Mouse (Mus musculus): Measurements from ENCODE around the gene Thsd7b. TPM values are rescaled to one million over a fixed set of nuclear protein-coding genes. Genes with fewer than 3 reads are reported as not detected.
"Not testable (repeated sequence)": the region's sequence is repeated elsewhere in the genome, so short reads cannot be mapped to it uniquely, and the experiment has no call there.

The Thsd7b gene
- polyA plus RNA-seq, 1 experiment: not detected

- Histone ChIP-seq H3K4me3 (ENCODE audit: insufficient read depth, low read length) (no peak overlapping the region), H3K4me1 (ENCODE audit: control insufficient read depth, insufficient read depth, low read length) (no peaks in the 10 kb centered on the region), H3K27ac (ENCODE audit: insufficient read depth, low read depth, low read length) (no peak overlapping the region)
- TF ChIP-seq POLR2A (IDR thresholded peaks at IDR 0.05; ENCODE audit: borderline replicate concordance, low read depth, low read length) (no peak), CTCF (IDR thresholded peaks at IDR 0.05; ENCODE audit: low read depth, low read length) (no peak)
Measured at GRCm38 (mm10) chr1:130112580-130113314, 839.6 kb downstream of the Thsd7b start.

- Histone ChIP-seq H3K27ac (ENCODE audit: insufficient read depth, low read depth, low read length) (no peak overlapping the region), H3K4me1 (ENCODE audit: control insufficient read depth, insufficient read depth, low read length) (no peaks in the 10 kb centered on the region), H3K4me3 (ENCODE audit: insufficient read depth, low read length) (no peak overlapping the region)
- TF ChIP-seq CTCF (IDR thresholded peaks at IDR 0.05; ENCODE audit: low read depth, low read length) (no peak), POLR2A (IDR thresholded peaks at IDR 0.05; ENCODE audit: borderline replicate concordance, low read depth, low read length) (no peak)
Measured at GRCm38 (mm10) chr1:130113549-130113948, 840.4 kb downstream of the Thsd7b start.

- TF ChIP-seq CTCF (IDR thresholded peaks at IDR 0.05; ENCODE audit: low read depth, low read length) (no peak), POLR2A (IDR thresholded peaks at IDR 0.05; ENCODE audit: borderline replicate concordance, low read depth, low read length) (no peak)
- H3K4me3 ChIP-seq (ENCODE audit: insufficient read depth, low read length): no peak overlapping the region
- H3K27ac ChIP-seq (ENCODE audit: insufficient read depth, low read depth, low read length): no peak overlapping the region
- no peaks in the 10 kb centered on the region for H3K4me1 ChIP-seq (ENCODE audit: control insufficient read depth, insufficient read depth, low read length)
Measured at GRCm38 (mm10) chr1:130130901-130131300, 857.8 kb downstream of the Thsd7b start.

- no peak overlapping the region for H3K4me3 ChIP-seq (ENCODE audit: insufficient read depth, low read length)
- no peak for TF ChIP-seq POLR2A (IDR thresholded peaks at IDR 0.05; ENCODE audit: borderline replicate concordance, low read depth, low read length)
- no peak for TF ChIP-seq CTCF (IDR thresholded peaks at IDR 0.05; ENCODE audit: low read depth, low read length)
- H3K4me1 ChIP-seq (ENCODE audit: control insufficient read depth, insufficient read depth, low read length): no peaks in the 10 kb centered on the region
- no peak overlapping the region for H3K27ac ChIP-seq (ENCODE audit: insufficient read depth, low read depth, low read length)
Measured at GRCm38 (mm10) chr1:130166187-130166586, 893.1 kb downstream of the Thsd7b start.

- Histone ChIP-seq H3K4me1 (ENCODE audit: control insufficient read depth, insufficient read depth, low read length) (no peaks in the 10 kb centered on the region), H3K4me3 (ENCODE audit: insufficient read depth, low read length) (no peak overlapping the region), H3K27ac (ENCODE audit: insufficient read depth, low read depth, low read length) (no peak overlapping the region)
- TF ChIP-seq POLR2A (IDR thresholded peaks at IDR 0.05; ENCODE audit: borderline replicate concordance, low read depth, low read length) (no peak), CTCF (IDR thresholded peaks at IDR 0.05; ENCODE audit: low read depth, low read length) (no peak)
Measured at GRCm38 (mm10) chr1:130167260-130167659, 894.2 kb downstream of the Thsd7b start.

GRCm38 (mm10) chr1:130169875-130170274, 896.8 kb downstream of the Thsd7b start:
- Histone ChIP-seq H3K27ac (ENCODE audit: insufficient read depth, low read depth, low read length) (no peak overlapping the region), H3K4me1 (ENCODE audit: control insufficient read depth, insufficient read depth, low read length) (no peaks in the 10 kb centered on the region)
- no peak for TF ChIP-seq CTCF (IDR thresholded peaks at IDR 0.05; ENCODE audit: low read depth, low read length)
- TF ChIP-seq POLR2A (IDR thresholded peaks at IDR 0.05; ENCODE audit: borderline replicate concordance, low read depth, low read length): no peak

GRCm38 (mm10) chr1:130170290-130170689, 897.2 kb downstream of the Thsd7b start:
- no peak overlapping the region for H3K27ac ChIP-seq (ENCODE audit: insufficient read depth, low read depth, low read length)
- H3K4me1 ChIP-seq (ENCODE audit: control insufficient read depth, insufficient read depth, low read length): no peaks in the 10 kb centered on the region
- no peak for TF ChIP-seq POLR2A (IDR thresholded peaks at IDR 0.05; ENCODE audit: borderline replicate concordance, low read depth, low read length)
- no peak for TF ChIP-seq CTCF (IDR thresholded peaks at IDR 0.05; ENCODE audit: low read depth, low read length)
- H3K4me3 ChIP-seq (ENCODE audit: insufficient read depth, low read length): no peak overlapping the region

More at GRCm38 (mm10) chr1:130169875-130170274, 896.8 kb downstream of the Thsd7b start:
- H3K4me3 ChIP-seq (ENCODE audit: insufficient read depth, low read length): no peak overlapping the region

GRCm38 (mm10) chr1:130186836-130187235, 913.7 kb downstream of the Thsd7b start:
- not testable (repeated sequence) for H3K4me1 ChIP-seq (ENCODE audit: control insufficient read depth, insufficient read depth, low read length); H3K27ac ChIP-seq (ENCODE audit: insufficient read depth, low read depth, low read length); H3K4me3 ChIP-seq (ENCODE audit: insufficient read depth, low read length)

- TF ChIP-seq CTCF (IDR thresholded peaks at IDR 0.05; ENCODE audit: low read depth, low read length): no peak
- TF ChIP-seq POLR2A (IDR thresholded peaks at IDR 0.05; ENCODE audit: borderline replicate concordance, low read depth, low read length): no peak
- no peak overlapping the region for H3K4me3 ChIP-seq (ENCODE audit: insufficient read depth, low read length)
- no peak overlapping the region for H3K27ac ChIP-seq (ENCODE audit: insufficient read depth, low read depth, low read length)
- H3K4me1 ChIP-seq (ENCODE audit: control insufficient read depth, insufficient read depth, low read length): no peaks in the 10 kb centered on the region
Measured at GRCm38 (mm10) chr1:130192190-130193028, 919.3 kb downstream of the Thsd7b start.

- TF ChIP-seq CTCF (IDR thresholded peaks at IDR 0.05; ENCODE audit: low read depth, low read length): no peak
- Histone ChIP-seq H3K4me1 (ENCODE audit: control insufficient read depth, insufficient read depth, low read length) (no peaks in the 10 kb centered on the region), H3K27ac (ENCODE audit: insufficient read depth, low read depth, low read length) (no peak overlapping the region), H3K4me3 (ENCODE audit: insufficient read depth, low read length) (no peak overlapping the region)
Measured at GRCm38 (mm10) chr1:130217404-130217803, 944.3 kb downstream of the Thsd7b start.
